ENCODE assay signal across 11 mouse cellular contexts in the genomic region with DNA sequence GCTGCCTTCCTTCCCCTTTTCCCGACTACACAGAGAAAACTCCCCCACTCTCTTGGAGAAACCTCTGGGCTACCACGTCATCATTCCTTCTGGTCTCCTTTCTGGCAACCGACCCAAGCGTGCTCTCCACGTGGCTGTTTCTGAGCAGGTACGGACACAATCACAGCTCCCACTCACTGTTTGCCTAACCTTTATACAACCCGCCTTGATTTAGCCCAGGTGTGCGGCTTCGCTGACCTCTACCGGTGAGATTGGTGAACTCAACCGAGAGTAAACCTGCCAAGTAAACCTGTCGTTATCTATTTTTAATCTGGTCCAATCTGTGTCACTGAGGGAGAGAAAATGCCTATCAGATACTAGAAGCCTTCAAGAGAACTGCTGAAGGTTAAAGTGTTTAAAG.
DNase-seq lines count a peak whose midpoint lies in the region; ATAC-seq and TF ChIP-seq lines count a peak whose summit lies in the region.
"Had no signal": no experiment of that assay in that cellular context is flagged by ENCODE, and none has a peak within 500 bp of the region (broad histone marks: within the 10 kb centered on the region; RNA-seq: fewer than 3 reads in every experiment).

No protein-coding gene starts in this region.

- TF ChIP-seq CTCF in hindbrain, postnatal 0 days (IDR thresholded peaks at IDR 0.05; ENCODE audit: low read depth) = peak; percentile 34
- TF ChIP-seq CTCF in CH12.LX (conservative IDR thresholded peaks at IDR 0.05 in 1 of 2, IDR thresholded peaks at IDR 0.05 in 1 of 2; ENCODE audit: low read depth in 2 of 2, low read length in 2 of 2) = peak in 1 of 2 experiments; percentile 54; a peak in 2 of 4 replicates
- TF ChIP-seq CTCF in kidney, postnatal 0 days (IDR thresholded peaks at IDR 0.05; ENCODE audit: low read depth) = peak; percentile 64

- H3K4me3 ChIP-seq in hindbrain, postnatal 0 days (ENCODE audit: low read length) = no peak overlapping the region
- no peak overlapping the region for H3K4me3 ChIP-seq in hindbrain, embryonic 16.5 days (ENCODE audit: low read length)
- H3K4me3 ChIP-seq in CH12.LX (replicated peaks in 1 of 3; ENCODE audit: low read depth in 2 of 3, low read length in 2 of 3, poor library complexity in 1 of 3) = no peak overlapping the region
- H3K4me3 ChIP-seq in kidney, postnatal 0 days (replicated peaks; ENCODE audit: low read depth, low read length) = no peak overlapping the region
- H3K4me3 ChIP-seq: hindbrain, embryonic 15.5 days; lung, embryonic 15.5 days had no signal

- no peak for TF ChIP-seq POLR2A in CH12.LX (IDR thresholded peaks at IDR 0.05; ENCODE audit: low read depth, low read length)

- H3K4me1 ChIP-seq in hindbrain, postnatal 0 days (ENCODE audit: insufficient read depth, low read length) = no peaks in the 10 kb centered on the region
- no peaks in the 10 kb centered on the region for H3K4me1 ChIP-seq in hindbrain, embryonic 16.5 days (ENCODE audit: control insufficient read depth, insufficient read depth, low read depth, low read length)
- no peaks in the 10 kb centered on the region for H3K4me1 ChIP-seq in CH12.LX (ENCODE audit: control insufficient read depth in 1 of 2, insufficient read depth in 2 of 2)
- no peaks in the 10 kb centered on the region for H3K4me1 ChIP-seq in kidney, postnatal 0 days (replicated peaks; ENCODE audit: insufficient read depth, low read length)
- H3K4me1 ChIP-seq: hindbrain, embryonic 15.5 days; lung, embryonic 15.5 days had no signal

- in situ Hi-C loops in CH12.LX (cut with MboI; ENCODE audit: low pct_ligation_motif_present, low pct_unique_long_range_greater_than_20kb, low sequenced_read_pairs) = no loop called here

- no peaks in the 10 kb centered on the region for H3K79me2 ChIP-seq in CH12.LX (replicated peaks; ENCODE audit: control insufficient read depth, extremely low read depth, insufficient read depth, poor library complexity, severe bottlenecking)

- H3K9ac ChIP-seq in hindbrain, postnatal 0 days (replicated peaks; ENCODE audit: low read length) = no peak overlapping the region
- no peak overlapping the region for H3K9ac ChIP-seq in hindbrain, embryonic 16.5 days (ENCODE audit: low read depth, low read length)
- H3K9ac ChIP-seq in CH12.LX (ENCODE audit: insufficient read depth, low read depth) = no peak overlapping the region
- no peak overlapping the region for H3K9ac ChIP-seq in kidney, postnatal 0 days (ENCODE audit: low read depth, low read length)
- H3K9ac ChIP-seq: hindbrain, embryonic 15.5 days; lung, embryonic 15.5 days had no signal

- no peak for DNase-seq in hindbrain, postnatal 0 days (ENCODE audit: low spot score)
- DNase-seq in CH12.LX (ENCODE audit: extremely low read depth) = peak; percentile 6
- DNase-seq in embryo, embryonic 9.5 days (ENCODE audit: extremely low spot score) = peak; percentile 7
- peak; percentile 27 for DNase-seq in kidney, postnatal 0 days (ENCODE audit: low spot score)
- DNase-seq in adrenal gland, adult 18-20 months (ENCODE audit: low spot score in 2 of 2) = no peak
- DNase-seq in layer of hippocampus, postnatal 25 days (ENCODE audit: extremely low spot score in 1 of 2, low spot score in 1 of 2) = no peak
- no peak for DNase-seq in gastrocnemius, postnatal 4 days (ENCODE audit: low spot score in 2 of 2)
- DNase-seq: spleen, adult 18-20 months had no signal

- H3K4me2 ChIP-seq in hindbrain, postnatal 0 days (ENCODE audit: low read depth, low read length) = no peak overlapping the region
- no peak overlapping the region for H3K4me2 ChIP-seq in hindbrain, embryonic 16.5 days (ENCODE audit: low read length)
- no peak overlapping the region for H3K4me2 ChIP-seq in CH12.LX (ENCODE audit: insufficient read depth, low read depth, poor library complexity, severe bottlenecking)
- 0 out of 2 replicates have a peak overlapping the region, but pooled peaks have one; percentile 18 for H3K4me2 ChIP-seq in kidney, postnatal 0 days (ENCODE audit: low read length)
- H3K4me2 ChIP-seq: hindbrain, embryonic 15.5 days; lung, embryonic 15.5 days had no signal

- ATAC-seq in hindbrain, postnatal 0 days = no peak
- ATAC-seq in hindbrain, embryonic 16.5 days = no peak
- ATAC-seq in kidney, postnatal 0 days (replicated peaks; ENCODE audit: low FRiP score, low read depth) = peak; percentile 43; the same call in 1 of the 2 replicates

- dilution Hi-C loops in CH12.LX (cut with MboI; ENCODE audit: extremely low pct_ligation_motif_present, extremely low pct_unique_long_range_greater_than_20kb, low sequenced_read_pairs) = no loop called here

- WGBS in hindbrain, postnatal 0 days = 40% methylated on average over 12 of the region's 12 CpGs
- 27% methylated on average over 12 of the region's 12 CpGs for WGBS in hindbrain, embryonic 16.5 days
- WGBS in kidney, postnatal 0 days = 14% methylated on average over 12 of the region's 12 CpGs

- H3K27me3 ChIP-seq in hindbrain, postnatal 0 days (ENCODE audit: insufficient read depth, low read length) = no peaks in the 10 kb centered on the region
- H3K27me3 ChIP-seq in hindbrain, embryonic 16.5 days (replicated peaks; ENCODE audit: control insufficient read depth, insufficient read depth, low read length) = no peaks in the 10 kb centered on the region
- H3K27me3 ChIP-seq in CH12.LX (replicated peaks) = no peaks in the 10 kb centered on the region
- no peaks in the 10 kb centered on the region for H3K27me3 ChIP-seq in kidney, postnatal 0 days (ENCODE audit: insufficient read depth, low read length)
- H3K27me3 ChIP-seq: hindbrain, embryonic 15.5 days; lung, embryonic 15.5 days had no signal

- H3K27ac ChIP-seq in hindbrain, postnatal 0 days = no peak overlapping the region
- no peak overlapping the region for H3K27ac ChIP-seq in hindbrain, embryonic 16.5 days (ENCODE audit: low read depth, low read length)
- no peak overlapping the region for H3K27ac ChIP-seq in CH12.LX (ENCODE audit: insufficient read depth, low read depth)
- H3K27ac ChIP-seq in kidney, postnatal 0 days = no peak overlapping the region
- H3K27ac ChIP-seq: hindbrain, embryonic 15.5 days; lung, embryonic 15.5 days had no signal

- no peak for TF ChIP-seq EP300 in CH12.LX (IDR thresholded peaks at IDR 0.05; ENCODE audit: low read length)

- no peaks in the 10 kb centered on the region for H3K9me3 ChIP-seq in hindbrain, postnatal 0 days (ENCODE audit: low read length)
- H3K9me3 ChIP-seq in hindbrain, embryonic 16.5 days (ENCODE audit: control insufficient read depth, low read length) = no peaks in the 10 kb centered on the region
- no peaks in the 10 kb centered on the region for H3K9me3 ChIP-seq in CH12.LX (replicated peaks; ENCODE audit: low read length)
- no peaks in the 10 kb centered on the region for H3K9me3 ChIP-seq in kidney, postnatal 0 days (replicated peaks; ENCODE audit: low read length)
- H3K9me3 ChIP-seq: hindbrain, embryonic 15.5 days; lung, embryonic 15.5 days had no signal

- peak; percentile 45 for TF ChIP-seq RAD21 in CH12.LX (IDR thresholded peaks at IDR 0.05; ENCODE audit: low read depth, low read length)

- no peaks in the 10 kb centered on the region for H3K36me3 ChIP-seq in hindbrain, postnatal 0 days (ENCODE audit: insufficient read depth, low read length)
- H3K36me3 ChIP-seq in hindbrain, embryonic 16.5 days (ENCODE audit: control insufficient read depth, insufficient read depth, low read length) = no peaks in the 10 kb centered on the region
- H3K36me3 ChIP-seq in CH12.LX (replicated peaks in 1 of 2; ENCODE audit: control insufficient read depth in 1 of 2, insufficient read depth in 1 of 2, low read length in 1 of 2) = no peaks in the 10 kb centered on the region
- no peaks in the 10 kb centered on the region for H3K36me3 ChIP-seq in kidney, postnatal 0 days (ENCODE audit: insufficient read depth, low read length)
- H3K36me3 ChIP-seq: hindbrain, embryonic 15.5 days; lung, embryonic 15.5 days had no signal

TF ChIP-seq in CH12.LX, 34 proteins besides CTCF, POLR2A, EP300 and RAD21:
- peak; percentile 30 for TF ChIP-seq SMC3 (IDR thresholded peaks at IDR 0.05; ENCODE audit: low read depth, low read length)
- no peak for TF ChIP-seq MAFK (IDR thresholded peaks at IDR 0.05; ENCODE audit: insufficient replicate concordance, low read length)
- no peak for TF ChIP-seq E2F4 (IDR thresholded peaks at IDR 0.05; ENCODE audit: insufficient replicate concordance, low read depth, low read length)
- no peak for TF ChIP-seq JUND (conservative IDR thresholded peaks at IDR 0.05; ENCODE audit: low read depth, low read length)

Comparison
In these comparisons a context has a peak if more than half of its experiments do, and no peak if none do; other contexts are left out.
1. DNase-seq: peak in CH12.LX (single experiment), embryo, embryonic 9.5 days (single experiment) and kidney, postnatal 0 days (single experiment); none in hindbrain, postnatal 0 days (single experiment), adrenal gland, adult 18-20 months (0 of 2), layer of hippocampus, postnatal 25 days (0 of 2) and gastrocnemius, postnatal 4 days (0 of 2).